Mouse (Mus musculus) small intestine, adult 2 months (tissue): ENCODE data around the gene Olfr1337. TPM values are rescaled to one million over a fixed set of nuclear protein-coding genes. Genes with fewer than 3 reads are reported as not detected.

ENCODE experiments used
- H3K27ac ChIP-seq: fragments of 200-500 bp; 2 replicates; pipeline ENCODE4 v1.5.1; 2012; ENCODE audit warnings: low read depth, low read length, control low read depth, inconsistent platforms; ENCODE audit not compliant: insufficient read depth
- H3K27me3 ChIP-seq: fragments of 200-500 bp; 2 replicates; pipeline ENCODE4 v1.6.1; 2012; ENCODE audit warnings: mild to moderate bottlenecking, moderate library complexity, low read length, inconsistent platforms; ENCODE audit not compliant: control insufficient read depth, insufficient read depth
- H3K36me3 ChIP-seq: fragments of 200-500 bp; 2 replicates; pipeline ENCODE4 v1.6.1; 2012; ENCODE audit warnings: mild to moderate bottlenecking, low read length, control low read depth, inconsistent platforms; ENCODE audit not compliant: control insufficient read depth, insufficient read depth
- H3K4me1 ChIP-seq: fragments of 200-500 bp; 2 replicates; pipeline ENCODE4 v1.6.1; 2012; ENCODE audit warnings: low read length, inconsistent platforms, mixed read lengths; ENCODE audit not compliant: control insufficient read depth, insufficient read depth, insufficient read length
- H3K4me3 ChIP-seq: fragments of 200-500 bp; 2 replicates; pipeline ENCODE4 v1.5.1; 2012; ENCODE audit warnings: low read depth, mild to moderate bottlenecking, control low read depth, inconsistent platforms, low read length, moderate library complexity
- CTCF ChIP-seq: fragments of 200-500 bp; IDR thresholded peaks from 2 replicates; pipeline ENCODE4 v1.5.1; 2012; ENCODE audit warnings: low read depth, mild to moderate bottlenecking, control low read depth, inconsistent platforms, low read length, moderate library complexity, mixed read lengths; ENCODE audit not compliant: insufficient replicate concordance, insufficient read length; ENCODE audit errors: extremely low read depth
- POLR2A ChIP-seq: fragments of 200-500 bp; IDR thresholded peaks from 2 replicates; pipeline ENCODE4 v1.6.1; 2012; ENCODE audit warnings: low read depth, mild to moderate bottlenecking, control low read depth, inconsistent platforms, low read length, moderate library complexity
- WGBS: fragments of 180-500 bp; shearing (Covaris S2); methylation state at CpG from one replicate; pipeline ENCODE4 v1.1.7; 2018; 5-methylcytosine and 5-hydroxymethylcytosine counted together
- polyA plus RNA-seq: library from polyadenylated mRNA; depleted of rRNA; stranded (reverse); fragments of >200 nt; gene quantifications from 2 replicates; pipeline ENCODE4 v1.2.3, GENCODE M21; 2012; rRNA removed

Gene Olfr1337
- polyA plus RNA-seq, 1 experiment, result not detected

DNA sequence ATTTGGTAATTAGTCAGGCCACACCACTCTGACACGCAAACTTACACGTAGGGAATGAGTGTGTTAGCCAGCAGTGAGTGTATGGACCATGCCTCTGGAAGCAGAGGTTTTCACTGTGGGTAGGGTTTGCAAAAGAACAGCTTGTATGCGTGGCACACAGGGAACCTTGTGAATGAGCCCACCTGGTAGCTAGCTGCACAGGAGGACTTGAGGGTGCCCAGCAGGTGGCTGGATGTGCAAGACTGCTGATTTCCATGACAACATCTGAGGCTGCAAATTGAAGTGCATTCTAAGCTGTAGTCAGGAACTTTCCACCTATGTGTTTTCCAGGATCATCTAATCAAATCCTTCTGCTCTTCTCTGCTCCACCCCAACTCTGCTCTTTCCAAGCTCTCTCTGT lies 42.8 kb downstream of the Olfr1337 start:
- H3K4me1 ChIP-seq, result no peaks in the 10 kb centered on the region
- H3K27ac ChIP-seq, result no peak overlapping the region
- H3K4me3 ChIP-seq, result no peak overlapping the region
- WGBS, result 77% methylated on average over 3 of the region's 3 CpGs
- no peaks in the 10 kb centered on the region for H3K27me3 ChIP-seq
- TF ChIP-seq POLR2A, result no peak
- TF ChIP-seq CTCF, result no peak
- no peaks in the 10 kb centered on the region for H3K36me3 ChIP-seq

DNA sequence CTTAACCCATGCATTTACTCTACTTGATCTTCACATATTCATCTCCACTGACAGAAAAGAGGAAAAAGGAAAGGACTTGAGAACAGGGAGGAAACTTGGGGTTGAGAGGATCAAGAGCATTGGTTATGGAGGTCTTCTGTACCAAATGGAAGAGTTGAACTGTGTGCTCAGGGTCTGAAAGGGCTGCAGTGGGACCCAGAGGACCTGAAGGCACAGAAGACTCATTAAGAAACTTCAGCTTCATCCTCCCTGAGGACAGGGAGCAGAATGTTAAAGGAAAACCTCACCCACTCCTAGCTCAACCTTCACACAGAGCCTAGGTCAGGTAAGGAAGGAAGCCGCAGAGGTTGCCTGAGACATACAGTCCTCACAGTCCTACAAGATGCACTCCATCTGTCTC lies 50.5 kb downstream of the Olfr1337 start, which contains the start of gene Olfr1339:
Gene Olfr1339 (plus strand): TSS at position 301 of the 400 bp plus-strand sequence.
- TF ChIP-seq CTCF, result no peak
- TF ChIP-seq POLR2A, result no peak
- no peaks in the 10 kb centered on the region for H3K36me3 ChIP-seq
- no peak within 1 kb of the TSS for H3K4me3 ChIP-seq
- no peaks in the 10 kb centered on the region for H3K4me1 ChIP-seq
- H3K27ac ChIP-seq, result no peak within 1 kb of the TSS
- no peaks in the 10 kb centered on the region for H3K27me3 ChIP-seq
- WGBS, result 100% methylated on average over 1 of the region's 1 CpGs

Other genes with a start within 250 kb of the Olfr1337 start
- 37.2 and 68.8 TPM in 2 replicates for gene Tmem125, start 238.5 kb downstream of the Olfr1337 start, polyA plus RNA-seq
- gene Cfap57, start 161.8 kb downstream of the Olfr1337 start, polyA plus RNA-seq, result not detected in 2 replicates
- 4.5 and 11.2 TPM in 2 replicates for gene Ebna1bp2, start 161.8 kb downstream of the Olfr1337 start, polyA plus RNA-seq
- gene Olfr62, start 123.6 kb downstream of the Olfr1337 start, polyA plus RNA-seq, result not detected in 2 replicates
- 0.24 TPM in 1 of 2 replicates, not detected in the other for gene Olfr1342, start 89.8 kb downstream of the Olfr1337 start, polyA plus RNA-seq
- not detected in 2 replicates for gene Olfr1341, start 79.1 kb downstream of the Olfr1337 start, polyA plus RNA-seq
- not detected in 2 replicates for gene Olfr1340, start 62.4 kb downstream of the Olfr1337 start, polyA plus RNA-seq
- not detected in 2 replicates for gene Olfr1339, start 50.4 kb downstream of the Olfr1337 start, polyA plus RNA-seq
- not detected in 2 replicates for gene Olfr1338, start 23.8 kb downstream of the Olfr1337 start, polyA plus RNA-seq
- gene Olfr1335, start 27.4 kb upstream of the Olfr1337 start, polyA plus RNA-seq, result not detected in 2 replicates
- gene Olfr1333, start 53.7 kb upstream of the Olfr1337 start, polyA plus RNA-seq, result not detected in 2 replicates
- gene Olfr1331, start 82.1 kb upstream of the Olfr1337 start, polyA plus RNA-seq, result not detected in 2 replicates
- not detected in 2 replicates for gene Olfr1330, start 106.0 kb upstream of the Olfr1337 start, polyA plus RNA-seq
- not detected in 2 replicates for gene Olfr1329, start 134.9 kb upstream of the Olfr1337 start, polyA plus RNA-seq
- gene Olfr1328, start 156.0 kb upstream of the Olfr1337 start, polyA plus RNA-seq, result not detected in 2 replicates
- gene Lao1, start 179.0 kb upstream of the Olfr1337 start, polyA plus RNA-seq, result not detected in 2 replicates